Mouse (Mus musculus): Measurements from ENCODE around the gene Cux1. TPM values are rescaled to one million over a fixed set of nuclear protein-coding genes. Genes with fewer than 3 reads are reported as not detected.
A peak's percentile ranks its signal among the peaks of the same experiment; 100 is the strongest.

Gene Cux1
- polyA plus RNA-seq, 1 experiment from 2014 or later = 106 TPM

DNA sequence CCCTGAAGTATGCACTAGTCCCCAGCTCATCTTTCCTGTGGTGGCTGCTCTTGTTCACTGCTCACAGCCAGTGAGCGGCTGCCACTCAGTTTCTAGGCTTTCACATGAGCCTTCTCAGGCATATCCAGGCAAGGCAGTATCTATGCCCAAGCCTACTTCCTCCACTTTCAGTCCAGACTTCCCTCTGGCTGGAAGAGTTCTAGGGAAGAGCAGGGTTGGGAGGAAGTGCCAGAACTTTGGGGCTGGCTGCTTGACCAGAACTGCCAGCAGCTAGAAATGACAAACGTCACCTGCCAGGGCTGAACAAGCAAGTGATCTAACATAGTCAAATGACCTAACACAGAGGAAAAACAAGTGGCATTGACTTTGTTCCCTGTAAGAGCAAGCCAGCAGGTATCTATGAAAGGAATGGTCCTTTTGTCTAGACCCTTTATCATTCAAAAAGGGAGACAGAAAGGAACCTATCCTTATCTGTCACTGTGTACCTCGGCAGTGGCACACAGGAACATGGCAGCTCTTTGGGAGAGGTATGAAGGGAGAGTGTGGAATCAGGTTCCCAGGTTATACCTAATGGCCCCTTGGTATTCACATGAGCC, 171.6 kb downstream of the Cux1 start:
- 77% methylated on average over 3 of the region's 3 CpGs for WGBS
- Histone ChIP-seq H3K9me3 (no peaks in the 10 kb centered on the region), H3K27ac (no peak overlapping the region), H3K4me1 (replicated peaks) (0 out of 2 replicates have a peak, but pooled peaks cover 8% of the 10 kb centered on the region), H3K36me3 (no peaks in the 10 kb centered on the region; the same call in 1 of the 2 replicates), H3K9ac (no peak overlapping the region), H3K4me3 (no peak overlapping the region), H3K4me2 (no peak overlapping the region), H3K27me3 (no peaks in the 10 kb centered on the region)
- no peak for ATAC-seq (ENCODE audit: low FRiP score)

DNA sequence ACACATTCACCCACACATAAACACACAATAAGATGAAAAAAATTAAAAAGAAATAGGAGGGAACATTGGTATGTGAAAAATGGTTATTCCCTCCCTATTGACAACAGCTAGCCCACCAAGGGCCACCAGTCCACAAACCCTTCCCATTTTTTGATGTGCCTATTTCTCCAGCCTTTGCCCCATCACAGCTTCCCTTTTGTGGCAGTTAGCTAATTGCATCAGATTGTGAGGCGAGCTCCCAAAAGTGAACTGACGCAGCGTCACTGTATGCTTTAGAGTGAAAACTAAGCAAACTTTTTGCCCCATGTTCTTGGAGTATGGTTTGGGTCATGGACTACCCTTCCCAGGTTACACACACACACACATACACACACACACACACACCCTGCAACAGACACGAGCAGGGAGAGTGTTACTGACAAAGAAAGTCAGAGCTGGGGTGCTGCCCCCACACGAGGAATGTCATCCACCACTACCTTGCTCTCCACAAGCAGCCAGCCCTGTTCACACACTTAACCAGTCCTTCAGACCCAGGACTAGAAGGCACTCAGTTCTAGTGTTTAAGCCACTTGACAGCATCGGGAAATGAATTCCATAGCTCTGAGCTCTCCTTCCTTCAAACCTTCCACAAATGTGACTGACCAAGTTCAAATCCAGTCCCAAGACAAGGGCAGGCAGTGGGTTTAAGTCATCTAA, 172.6 kb downstream of the Cux1 start:
- no peak for ATAC-seq (ENCODE audit: low FRiP score)
- H3K27me3 ChIP-seq = no peaks in the 10 kb centered on the region
- no peak overlapping the region for H3K4me2 ChIP-seq
- no peaks in the 10 kb centered on the region for H3K9me3 ChIP-seq
- H3K9ac ChIP-seq = no peak overlapping the region
- no peak overlapping the region for H3K4me3 ChIP-seq
- H3K27ac ChIP-seq = no peak overlapping the region
- H3K4me1 ChIP-seq (replicated peaks) = 0 out of 2 replicates have a peak, but pooled peaks cover 8% of the 10 kb centered on the region
- no peaks in the 10 kb centered on the region; the same call in 1 of the 2 replicates for H3K36me3 ChIP-seq
- 88% methylated on average over 6 of the region's 6 CpGs for WGBS

DNA sequence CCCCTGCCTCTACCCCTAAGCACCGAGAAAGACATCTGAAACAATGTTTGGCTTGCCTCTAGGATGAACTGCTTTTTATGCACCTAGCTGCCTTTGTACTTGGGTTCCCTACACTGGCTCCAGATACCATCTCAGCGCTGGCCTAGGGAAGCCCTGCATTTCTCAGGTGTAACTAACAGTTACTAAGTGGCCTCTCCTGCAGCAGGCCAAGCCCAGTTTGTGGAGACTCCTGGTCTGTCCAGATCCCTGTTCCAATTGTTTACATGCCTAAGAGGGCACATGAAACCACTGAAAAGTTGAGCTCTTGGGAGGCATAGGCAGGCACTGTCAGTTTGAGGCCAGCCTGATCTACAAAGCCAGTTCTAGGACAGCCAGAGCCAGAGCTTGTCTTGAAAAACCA, 173.7 kb downstream of the Cux1 start:
- no peak overlapping the region for H3K9ac ChIP-seq
- H3K4me3 ChIP-seq = no peak overlapping the region
- no peak overlapping the region for H3K27ac ChIP-seq
- H3K4me1 ChIP-seq (replicated peaks) = 0 out of 2 replicates have a peak, but pooled peaks cover 8% of the 10 kb centered on the region
- WGBS = 95% methylated on average over 2 of the region's 2 CpGs
- no peaks in the 10 kb centered on the region for H3K27me3 ChIP-seq
- ATAC-seq (ENCODE audit: low FRiP score) = no peak
- no peaks in the 10 kb centered on the region; the same call in 1 of the 2 replicates for H3K36me3 ChIP-seq
- H3K4me2 ChIP-seq = no peak overlapping the region
- H3K9me3 ChIP-seq = no peaks in the 10 kb centered on the region

DNA sequence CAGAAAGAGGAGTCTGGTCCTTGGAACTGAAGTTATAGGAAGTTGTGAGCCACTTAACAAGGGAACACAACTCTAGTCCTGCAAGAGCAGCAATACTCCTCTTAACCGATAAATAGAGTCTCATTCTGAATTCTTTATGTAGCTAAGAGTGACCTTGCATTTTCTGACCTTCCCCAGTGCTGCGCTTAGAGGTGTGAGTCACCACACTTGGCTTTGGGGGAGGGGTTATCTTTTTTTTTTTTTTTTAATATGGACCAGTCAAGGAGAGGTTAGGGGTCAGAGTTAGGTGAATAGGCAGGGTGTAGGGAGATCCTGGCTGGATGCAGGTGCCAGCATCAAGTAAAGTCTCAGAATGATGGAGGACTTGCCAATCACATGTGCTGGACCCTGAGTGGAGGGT, 180.5 kb downstream of the Cux1 start:
- no peak overlapping the region for H3K9ac ChIP-seq
- H3K4me3 ChIP-seq = no peak overlapping the region
- no peaks in the 10 kb centered on the region for H3K9me3 ChIP-seq
- no peak overlapping the region for H3K27ac ChIP-seq
- H3K27me3 ChIP-seq = no peaks in the 10 kb centered on the region
- ATAC-seq (ENCODE audit: low FRiP score) = no peak
- H3K36me3 ChIP-seq = no peaks in the 10 kb centered on the region; the same call in 1 of the 2 replicates
- H3K4me1 ChIP-seq (replicated peaks) = peaks cover 11% of the 10 kb centered on the region
- H3K4me2 ChIP-seq = no peak overlapping the region
- 86% methylated on average over 2 of the region's 2 CpGs for WGBS

DNA sequence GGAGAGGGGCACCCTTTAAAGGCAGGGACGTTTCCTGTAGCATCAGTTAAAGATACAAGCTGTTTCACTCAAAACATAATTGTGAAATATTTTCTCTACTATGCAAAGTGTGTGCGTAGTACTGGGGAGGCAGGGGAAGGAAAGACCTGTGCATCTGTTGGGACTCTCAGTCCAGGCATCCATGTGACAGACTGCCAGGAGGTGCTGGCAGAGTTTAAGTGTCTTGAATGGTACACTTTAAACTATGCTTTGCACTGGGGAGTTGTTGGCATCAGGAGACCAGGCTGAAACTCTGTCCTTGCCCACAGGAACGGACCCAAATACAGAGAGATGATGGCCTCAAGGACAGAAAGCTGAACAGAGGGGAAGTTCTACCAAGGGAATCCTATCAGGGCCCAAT, 182.1 kb downstream of the Cux1 start:
- Histone ChIP-seq H3K9ac (no peak overlapping the region), H3K4me2 (no peak overlapping the region), H3K27ac (no peak overlapping the region), H3K4me3 (no peak overlapping the region), H3K4me1 (replicated peaks) (peaks cover 11% of the 10 kb centered on the region), H3K36me3 (no peaks in the 10 kb centered on the region), H3K9me3 (no peaks in the 10 kb centered on the region), H3K27me3 (no peaks in the 10 kb centered on the region)
- 91% methylated on average over 3 of the region's 3 CpGs for WGBS
- no peak for ATAC-seq (ENCODE audit: low FRiP score)

DNA sequence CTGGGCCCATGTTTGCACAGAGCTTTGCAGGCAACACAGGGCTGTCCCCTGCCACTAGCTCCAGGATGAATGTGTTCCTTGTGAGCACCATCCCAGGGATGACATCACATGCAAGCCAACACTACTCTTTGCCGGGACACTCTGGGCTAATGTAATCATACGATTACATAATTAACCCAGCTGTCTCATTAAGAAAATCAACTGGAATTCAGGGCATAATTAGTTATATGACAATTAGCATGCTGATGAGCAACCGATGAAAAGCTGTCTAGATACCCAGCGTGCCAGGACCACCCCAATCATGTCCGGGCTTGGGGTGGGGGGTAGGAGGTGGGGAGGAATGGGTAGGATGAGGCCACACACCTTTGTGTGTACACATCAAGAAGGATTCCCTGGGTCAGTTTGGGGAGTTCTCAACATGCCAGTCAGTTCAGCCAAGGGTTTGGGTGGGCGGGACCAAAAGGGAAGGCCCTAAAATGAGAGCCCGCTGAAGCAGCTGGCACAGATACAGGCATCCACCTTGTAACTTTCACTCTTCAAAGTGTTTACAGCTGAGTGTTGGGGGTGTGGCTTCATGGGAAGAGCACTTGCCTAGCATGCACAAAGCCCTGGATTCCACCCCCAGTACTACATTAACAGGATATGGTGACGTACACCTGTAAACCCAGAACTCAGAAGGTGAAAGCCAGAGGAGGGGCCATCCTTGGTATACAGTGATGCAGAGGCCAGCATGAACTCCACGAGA, 184.9 kb downstream of the Cux1 start:
- Histone ChIP-seq H3K27ac (0 out of 2 replicates have a peak overlapping the region, but pooled peaks have one; percentile 6), H3K4me3 (no peak overlapping the region), H3K9ac (no peak overlapping the region), H3K36me3 (no peaks in the 10 kb centered on the region), H3K4me1 (replicated peaks) (peaks cover 11% of the 10 kb centered on the region), H3K4me2 (no peak overlapping the region), H3K9me3 (no peaks in the 10 kb centered on the region), H3K27me3 (no peaks in the 10 kb centered on the region)
- no peak for ATAC-seq (ENCODE audit: low FRiP score)
- 79% methylated on average over 9 of the region's 9 CpGs for WGBS

DNA sequence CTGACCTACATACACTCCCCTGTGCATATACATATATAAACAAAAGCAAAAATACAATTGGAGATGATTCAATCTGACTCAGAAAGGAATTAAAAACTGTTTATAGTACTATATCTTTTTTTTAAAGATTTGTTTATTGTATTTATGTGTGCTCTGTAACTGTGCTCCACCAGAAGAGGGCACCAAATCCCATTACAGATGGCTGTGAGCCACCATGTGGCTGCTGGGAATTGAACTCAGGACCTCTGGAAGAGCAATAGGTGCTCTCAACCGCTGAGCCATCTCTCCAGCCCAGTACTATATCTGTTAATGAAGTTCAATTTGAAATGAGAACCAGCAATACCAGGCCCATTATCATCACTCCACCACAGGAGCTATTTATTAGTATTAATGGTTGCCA, 187.9 kb downstream of the Cux1 start:
- no peak for ATAC-seq (ENCODE audit: low FRiP score)
- 93% methylated on average over 1 of the region's 1 CpGs for WGBS
- peaks cover 33% of the 10 kb centered on the region for H3K4me1 ChIP-seq (replicated peaks)
- H3K9ac ChIP-seq = no peak overlapping the region
- no peaks in the 10 kb centered on the region for H3K36me3 ChIP-seq
- no peak overlapping the region for H3K4me2 ChIP-seq
- no peaks in the 10 kb centered on the region for H3K27me3 ChIP-seq
- no peak overlapping the region for H3K27ac ChIP-seq
- H3K4me3 ChIP-seq = no peak overlapping the region
- no peaks in the 10 kb centered on the region for H3K9me3 ChIP-seq

DNA sequence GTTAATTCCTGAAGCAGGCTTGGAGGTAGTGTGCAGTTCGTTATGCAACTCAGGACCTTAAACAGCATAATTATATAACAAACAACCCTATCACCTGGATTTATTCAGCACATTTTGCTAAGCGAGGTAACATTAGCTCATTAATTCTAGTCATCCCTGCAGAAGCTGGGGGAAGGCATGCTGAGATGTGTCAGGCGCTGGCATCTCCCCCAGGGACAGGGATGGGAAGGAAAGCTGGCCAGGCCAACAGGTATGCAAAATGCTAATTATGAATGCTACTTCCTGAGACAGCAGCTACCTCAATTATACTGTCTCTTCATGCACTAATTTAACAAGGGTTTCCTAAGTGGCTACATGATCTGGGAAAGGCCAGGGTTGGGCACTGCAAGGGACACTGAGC, 190.2 kb downstream of the Cux1 start:
- Histone ChIP-seq H3K27ac (no peak overlapping the region), H3K4me1 (replicated peaks) (peaks cover 25% of the 10 kb centered on the region), H3K4me2 (no peak overlapping the region), H3K9me3 (no peaks in the 10 kb centered on the region), H3K27me3 (no peaks in the 10 kb centered on the region), H3K9ac (no peak overlapping the region), H3K4me3 (no peak overlapping the region), H3K36me3 (peaks cover 5% of the 10 kb centered on the region)
- WGBS = 68% methylated on average over 3 of the region's 3 CpGs
- no peak for ATAC-seq (ENCODE audit: low FRiP score)

DNA sequence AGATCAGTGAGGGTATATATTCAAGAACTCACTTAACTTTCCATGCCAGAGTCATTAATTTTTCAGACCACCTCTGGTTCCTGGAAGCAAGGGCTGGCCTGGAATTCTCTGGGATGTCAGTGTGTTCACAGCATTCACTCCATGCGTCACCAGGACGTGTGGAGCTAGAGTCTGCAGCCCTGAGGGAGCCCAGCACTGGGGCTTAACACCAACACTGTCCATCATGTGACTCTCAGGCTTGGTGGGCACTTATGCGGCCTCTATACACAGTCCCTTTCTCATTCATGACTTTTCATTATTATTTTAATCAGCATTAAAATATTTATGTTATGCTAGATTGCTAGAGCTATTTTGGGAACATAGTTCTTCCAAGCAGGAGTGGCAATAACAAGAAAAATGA, 191.9 kb downstream of the Cux1 start:
- Histone ChIP-seq H3K9me3 (no peaks in the 10 kb centered on the region), H3K27me3 (no peaks in the 10 kb centered on the region), H3K36me3 (peaks cover 5% of the 10 kb centered on the region), H3K9ac (no peak overlapping the region), H3K4me3 (no peak overlapping the region), H3K4me2 (no peak overlapping the region), H3K27ac (no peak overlapping the region), H3K4me1 (replicated peaks) (peaks cover 22% of the 10 kb centered on the region)
- WGBS = 56% methylated on average over 3 of the region's 3 CpGs
- ATAC-seq (ENCODE audit: low FRiP score) = no peak

DNA sequence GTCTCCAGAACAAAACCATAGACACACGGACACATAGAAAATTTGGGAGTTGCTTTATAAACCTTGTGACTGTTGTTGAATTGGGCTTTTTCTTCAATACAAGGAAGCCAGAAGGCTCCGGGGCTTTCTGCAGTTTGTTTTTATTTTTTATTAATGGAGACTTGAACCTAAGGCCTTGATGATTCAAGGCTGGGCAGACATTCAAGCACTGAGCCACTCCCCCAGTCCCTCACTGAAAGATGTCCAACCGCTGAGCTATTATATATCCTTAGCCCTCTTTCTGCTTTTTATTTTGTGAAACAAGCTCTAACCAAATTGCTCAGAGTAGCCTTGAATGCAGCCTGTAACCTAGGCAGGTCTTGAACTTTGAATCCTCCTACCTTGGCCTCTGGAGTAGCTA, 195.0 kb downstream of the Cux1 start:
- no peaks in the 10 kb centered on the region for H3K9me3 ChIP-seq
- H3K27me3 ChIP-seq = no peaks in the 10 kb centered on the region
- H3K9ac ChIP-seq = no peak overlapping the region
- H3K4me3 ChIP-seq = no peak overlapping the region
- 93% methylated on average over 3 of the region's 3 CpGs for WGBS
- H3K27ac ChIP-seq = no peak overlapping the region
- H3K4me2 ChIP-seq = no peak overlapping the region
- peaks cover 20% of the 10 kb centered on the region for H3K4me1 ChIP-seq (replicated peaks)
- peaks cover 20% of the 10 kb centered on the region for H3K36me3 ChIP-seq
- no peak for ATAC-seq (ENCODE audit: low FRiP score)

DNA sequence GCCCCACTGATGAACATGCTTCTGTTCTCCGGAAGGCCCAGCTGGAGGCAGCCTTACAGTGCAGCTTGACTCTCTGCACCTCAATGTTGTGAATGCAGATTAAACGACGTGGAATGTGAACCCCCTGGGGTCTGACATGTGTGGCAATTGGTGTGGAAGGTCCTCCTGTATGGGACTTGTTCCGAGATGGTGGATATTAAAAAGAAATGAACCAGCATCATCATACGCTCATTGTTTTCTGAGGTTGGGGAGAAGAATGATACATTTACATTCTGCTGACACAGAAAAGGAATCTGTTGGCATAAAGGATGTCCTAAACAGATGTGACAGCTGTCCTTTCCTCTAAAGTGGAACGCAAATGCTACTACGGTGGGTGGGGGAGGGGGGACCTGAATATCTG, 203.9 kb downstream of the Cux1 start:
- WGBS = 48% methylated on average over 7 of the region's 7 CpGs
- Histone ChIP-seq H3K36me3 (peaks cover 28% of the 10 kb centered on the region), H3K4me2 (no peak overlapping the region), H3K27me3 (no peaks in the 10 kb centered on the region), H3K4me1 (replicated peaks) (no peaks in the 10 kb centered on the region), H3K27ac (no peak overlapping the region), H3K4me3 (no peak overlapping the region), H3K9me3 (no peaks in the 10 kb centered on the region), H3K9ac (no peak overlapping the region)
- no peak for ATAC-seq (ENCODE audit: low FRiP score)

DNA sequence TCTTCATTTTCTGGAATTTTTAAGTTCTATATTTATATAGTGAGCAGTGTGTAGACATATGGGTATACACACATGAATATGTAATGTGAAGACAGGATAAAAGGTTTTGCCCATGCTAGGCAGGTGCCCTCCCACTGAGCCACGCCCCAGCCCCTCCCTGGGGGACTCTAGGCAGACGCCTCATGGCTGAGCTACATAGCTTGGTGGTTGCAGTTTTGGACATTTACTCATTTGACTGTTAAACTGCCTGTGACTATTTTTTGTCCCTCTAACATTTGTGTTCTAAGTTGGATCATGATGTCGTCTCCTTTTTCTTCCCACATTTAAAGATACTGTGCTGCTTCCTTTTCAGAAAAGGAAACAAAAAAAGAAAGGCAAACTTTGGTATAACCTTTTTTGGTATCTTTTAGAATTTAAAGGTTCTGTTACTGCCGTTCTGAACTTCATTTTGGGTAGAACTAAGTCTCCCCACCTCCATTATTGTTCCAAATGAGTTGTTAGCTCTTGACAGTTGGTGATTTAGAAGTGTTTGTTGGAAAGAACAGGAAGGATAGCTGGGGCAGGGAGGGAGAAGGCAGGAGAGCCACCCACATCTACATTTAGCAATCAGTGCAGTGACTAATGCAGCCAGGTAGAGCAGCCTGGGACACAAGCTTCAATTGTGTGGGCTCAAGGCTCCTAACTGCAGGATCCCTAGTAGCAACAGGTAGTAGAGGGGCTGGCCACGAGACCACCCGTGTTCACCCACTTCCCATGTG, 204.6 kb downstream of the Cux1 start:
- no peak for ATAC-seq (ENCODE audit: low FRiP score)
- Histone ChIP-seq H3K27ac (no peak overlapping the region), H3K9me3 (no peaks in the 10 kb centered on the region), H3K9ac (no peak overlapping the region), H3K4me1 (replicated peaks) (peaks cover 4% of the 10 kb centered on the region), H3K4me3 (no peak overlapping the region), H3K4me2 (no peak overlapping the region), H3K27me3 (no peaks in the 10 kb centered on the region), H3K36me3 (peaks cover 27% of the 10 kb centered on the region)
- 93% methylated on average over 6 of the region's 6 CpGs for WGBS

Data from hindbrain, embryonic 13.5 days (tissue).